In the genomic region with DNA sequence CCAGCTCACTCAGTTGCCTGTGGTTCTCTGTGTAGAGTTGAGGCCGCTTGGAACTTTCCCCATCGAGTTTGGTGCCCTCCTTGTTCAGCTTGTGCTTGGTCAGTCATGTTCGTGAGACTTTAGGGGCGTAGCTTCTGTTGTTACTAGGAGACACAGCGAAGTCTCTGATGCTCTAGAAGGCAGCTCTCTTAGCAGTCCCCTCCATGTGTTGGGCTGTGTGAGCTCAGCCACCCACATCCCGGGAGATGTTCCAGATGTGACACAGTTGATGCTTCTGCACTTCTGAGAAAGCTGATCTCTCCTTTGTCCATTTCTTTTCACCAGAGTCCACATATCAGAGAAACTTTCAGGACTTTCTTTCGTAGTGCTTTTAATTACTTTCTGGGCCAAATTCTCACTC, we compare ENCODE assay signal across 20 mouse cellular contexts.
DNase-seq lines count a peak whose midpoint lies in the region; ATAC-seq and TF ChIP-seq lines count a peak whose summit lies in the region.
"Had no signal": no experiment of that assay in that cellular context is flagged by ENCODE, and none has a peak within 500 bp of the region (broad histone marks: within the 10 kb centered on the region; RNA-seq: fewer than 3 reads in every experiment).

No protein-coding gene starts in this region.

- 72% methylated on average over 7 of the region's 7 CpGs for WGBS in heart, embryonic 12.5 days
- 57% methylated on average over 7 of the region's 7 CpGs for WGBS in kidney, embryonic 16.5 days

- no peak overlapping the region for H3K27ac ChIP-seq in gastrocnemius, adult 2 months
- no peak overlapping the region for H3K27ac ChIP-seq in heart, embryonic 12.5 days (ENCODE audit: poor library complexity, severe bottlenecking)
- H3K27ac ChIP-seq in kidney, embryonic 16.5 days (ENCODE audit: low read length), result peak overlapping the region; percentile 67
- peak overlapping the region; percentile 21; the same call in 1 of the 2 replicates for H3K27ac ChIP-seq in brown adipose tissue, adult 24 weeks (replicated peaks; ENCODE audit: low read depth, low read length)
- H3K27ac ChIP-seq: forebrain, embryonic 10.5 days; heart, adult 2 months; hindbrain, embryonic 14.5 days; intestine, embryonic 15.5 days had no signal

- H3K4me1 ChIP-seq in heart, embryonic 12.5 days (replicated peaks), result peaks cover 10% of the 10 kb centered on the region; the same call in 1 of the 2 replicates
- H3K4me1 ChIP-seq in kidney, embryonic 16.5 days (ENCODE audit: insufficient read depth, low read length), result peaks cover 7% of the 10 kb centered on the region; the same call in 1 of the 2 replicates
- no peaks in the 10 kb centered on the region for H3K4me1 ChIP-seq in brown adipose tissue, adult 24 weeks (ENCODE audit: control insufficient read depth, insufficient read depth, insufficient read length, low read length)

- H3K4me3 ChIP-seq in gastrocnemius, adult 2 months, result no peak overlapping the region
- no peak overlapping the region for H3K4me3 ChIP-seq in heart, embryonic 12.5 days
- H3K4me3 ChIP-seq in kidney, embryonic 16.5 days (ENCODE audit: low read length), result no peak overlapping the region
- H3K4me3 ChIP-seq in brown adipose tissue, adult 24 weeks (ENCODE audit: insufficient read depth, low read depth, low read length), result no peak overlapping the region
- H3K4me3 ChIP-seq: embryonic facial prominence, embryonic 15.5 days; erythroblast, embryonic 14.5 days; forebrain, embryonic 10.5 days; heart, adult 2 months; intestine, embryonic 15.5 days had no signal

- peak; percentile 26 for DNase-seq in gastrocnemius, adult 18-20 months (ENCODE audit: low spot score)
- no peak for DNase-seq in gastrocnemius, adult 2 months
- peak; percentile 45 for DNase-seq in heart, postnatal 4 days
- no peak for DNase-seq in kidney, adult 11 months
- no peak for DNase-seq in cerebellum, postnatal 14 days
- DNase-seq: adrenal gland, postnatal 10 days; cerebellum, adult 11-12 months; cerebellum, adult 9-10 months; cerebellum, postnatal 36 days; gastrocnemius, postnatal 10 days had no signal

- no peaks in the 10 kb centered on the region for H3K36me3 ChIP-seq in heart, embryonic 12.5 days
- H3K36me3 ChIP-seq in kidney, embryonic 16.5 days (ENCODE audit: insufficient read depth, low read length), result no peaks in the 10 kb centered on the region
- H3K36me3 ChIP-seq: embryonic facial prominence, embryonic 15.5 days; forebrain, embryonic 10.5 days; intestine, embryonic 15.5 days had no signal

- H3K9ac ChIP-seq in heart, embryonic 12.5 days, result no peak overlapping the region
- no peak overlapping the region for H3K9ac ChIP-seq in kidney, embryonic 16.5 days (replicated peaks; ENCODE audit: low read length)
- H3K9ac ChIP-seq: embryonic facial prominence, embryonic 15.5 days; hindbrain, embryonic 14.5 days; intestine, embryonic 15.5 days had no signal

- peaks cover 16% of the 10 kb centered on the region; the same call in 1 of the 2 replicates for H3K27me3 ChIP-seq in heart, embryonic 12.5 days (replicated peaks)
- no peaks in the 10 kb centered on the region for H3K27me3 ChIP-seq in kidney, embryonic 16.5 days (ENCODE audit: insufficient read depth, low read length)
- H3K27me3 ChIP-seq: embryonic facial prominence, embryonic 15.5 days; intestine, embryonic 15.5 days had no signal

- intact Hi-C loops in gastrocnemius, adult 2 months (cut with DNase I), result no loop called here

- no peaks in the 10 kb centered on the region for H3K9me3 ChIP-seq in heart, embryonic 12.5 days (replicated peaks)
- H3K9me3 ChIP-seq in kidney, embryonic 16.5 days (ENCODE audit: low read length), result no peaks in the 10 kb centered on the region
- H3K9me3 ChIP-seq: embryonic facial prominence, embryonic 15.5 days; forebrain, embryonic 10.5 days; intestine, embryonic 15.5 days had no signal

- ATAC-seq in heart, embryonic 12.5 days (ENCODE audit: insufficient number of reproducible peaks, low FRiP score), result no peak
- ATAC-seq in kidney, embryonic 16.5 days (ENCODE audit: low FRiP score, low TSS enrichment), result peak; percentile 64; the same call in 1 of the 2 replicates
- ATAC-seq: forebrain, embryonic 14.5 days; intestine, embryonic 15.5 days had no signal

- H3K4me2 ChIP-seq in heart, embryonic 12.5 days, result no peak overlapping the region
- H3K4me2 ChIP-seq in kidney, embryonic 16.5 days (replicated peaks; ENCODE audit: low read depth, low read length), result no peak overlapping the region
- H3K4me2 ChIP-seq: embryonic facial prominence, embryonic 15.5 days; hindbrain, embryonic 14.5 days; intestine, embryonic 15.5 days had no signal

- TF ChIP-seq CTCF in gastrocnemius, adult 2 months (IDR thresholded peaks at IDR 0.05), result no peak

Comparison
In these comparisons a context has a peak if more than half of its experiments do, and no peak if none do; other contexts are left out.
1. DNase-seq: peak in gastrocnemius, adult 18-20 months (single experiment) and heart, postnatal 4 days (single experiment); none in gastrocnemius, adult 2 months (single experiment), kidney, adult 11 months (single experiment) and cerebellum, postnatal 14 days (0 of 2).
2. H3K27ac ChIP-seq: peak in kidney, embryonic 16.5 days (single experiment) and brown adipose tissue, adult 24 weeks (single experiment); none in gastrocnemius, adult 2 months (single experiment) and heart, embryonic 12.5 days (single experiment).